Mouse (Mus musculus): ENCODE results near the gene Gm5849.

GRCm38 (mm10) chr3:90749658-90750057 lies 28.0 kb downstream of the Gm5849 start:
- no peak for TF ChIP-seq CTCF (IDR thresholded peaks at IDR 0.05; ENCODE audit: low read depth, low read length)
- no peak for TF ChIP-seq POLR2A (IDR thresholded peaks at IDR 0.05; ENCODE audit: borderline replicate concordance, low read depth, low read length)
